Mouse (Mus musculus) kidney, postnatal 14 days (tissue): ENCODE data around the gene Gm20388.
A peak's percentile ranks its signal among the peaks of the same experiment; 100 is the strongest.

Experiments used
- DNase-seq: peaks from one replicate; pipeline ENCODE4 v3.0.0; 2022; ENCODE audit warnings: mixed read lengths

Gm20388 gene

DNA sequence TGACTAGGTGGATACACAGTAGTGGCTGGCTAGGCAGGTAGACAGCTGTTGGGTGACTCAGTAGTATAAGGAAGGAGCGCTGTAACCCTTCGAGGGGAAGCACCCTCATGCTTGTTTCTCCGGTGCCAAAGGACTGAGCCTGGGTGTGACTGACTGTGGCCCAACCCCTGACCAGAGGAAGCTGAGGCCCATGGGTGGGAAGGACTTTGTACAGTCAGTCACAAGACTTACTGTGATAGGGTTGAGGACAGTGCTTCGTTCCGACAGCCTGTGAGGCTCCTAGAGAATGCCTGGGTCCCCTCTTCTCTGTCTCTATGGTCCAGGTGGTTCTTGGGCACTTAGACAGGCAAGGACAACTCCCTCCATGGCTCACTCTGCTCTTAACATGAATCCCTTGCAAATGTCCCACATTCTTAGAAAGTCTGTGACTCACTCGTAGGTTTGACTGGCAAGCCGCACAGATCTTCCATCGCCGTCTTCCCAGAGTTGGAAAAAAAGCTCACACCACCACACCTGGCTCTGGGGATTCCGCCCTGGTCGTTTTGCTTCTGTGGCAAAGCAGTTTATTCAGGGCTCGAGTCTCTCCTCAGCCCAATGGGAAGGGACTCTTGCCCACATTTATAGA, 495.5 kb downstream of the Gm20388 start:
- no peak for DNase-seq

DNA sequence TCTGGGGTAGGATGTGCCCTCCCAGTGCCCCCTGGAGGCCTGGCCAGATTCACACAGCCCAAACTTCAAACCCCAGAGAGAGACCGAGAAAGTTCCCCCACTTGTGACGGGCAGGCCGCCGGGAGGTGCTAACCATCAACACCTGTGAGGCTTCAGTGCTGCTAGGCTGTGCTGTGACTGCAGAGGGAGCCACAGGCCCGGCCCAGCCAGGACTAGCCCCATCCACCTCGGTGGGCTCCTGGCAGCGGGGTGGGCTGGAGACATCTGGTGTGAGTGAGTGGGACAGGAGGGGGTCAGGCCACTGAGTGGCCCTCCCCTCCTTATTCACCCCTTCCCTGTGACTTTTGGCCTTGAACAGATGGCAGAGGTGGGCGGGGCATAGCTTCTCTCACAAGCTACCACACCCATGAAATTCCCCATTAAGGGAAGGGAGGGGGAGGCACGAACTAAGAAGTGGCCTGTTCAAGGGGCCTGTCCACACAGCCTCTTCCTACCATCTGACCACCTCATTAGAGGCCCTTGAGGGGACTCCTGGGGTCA, 497.1 kb downstream of the Gm20388 start:
- DNase-seq, result peak; percentile 51

DNA sequence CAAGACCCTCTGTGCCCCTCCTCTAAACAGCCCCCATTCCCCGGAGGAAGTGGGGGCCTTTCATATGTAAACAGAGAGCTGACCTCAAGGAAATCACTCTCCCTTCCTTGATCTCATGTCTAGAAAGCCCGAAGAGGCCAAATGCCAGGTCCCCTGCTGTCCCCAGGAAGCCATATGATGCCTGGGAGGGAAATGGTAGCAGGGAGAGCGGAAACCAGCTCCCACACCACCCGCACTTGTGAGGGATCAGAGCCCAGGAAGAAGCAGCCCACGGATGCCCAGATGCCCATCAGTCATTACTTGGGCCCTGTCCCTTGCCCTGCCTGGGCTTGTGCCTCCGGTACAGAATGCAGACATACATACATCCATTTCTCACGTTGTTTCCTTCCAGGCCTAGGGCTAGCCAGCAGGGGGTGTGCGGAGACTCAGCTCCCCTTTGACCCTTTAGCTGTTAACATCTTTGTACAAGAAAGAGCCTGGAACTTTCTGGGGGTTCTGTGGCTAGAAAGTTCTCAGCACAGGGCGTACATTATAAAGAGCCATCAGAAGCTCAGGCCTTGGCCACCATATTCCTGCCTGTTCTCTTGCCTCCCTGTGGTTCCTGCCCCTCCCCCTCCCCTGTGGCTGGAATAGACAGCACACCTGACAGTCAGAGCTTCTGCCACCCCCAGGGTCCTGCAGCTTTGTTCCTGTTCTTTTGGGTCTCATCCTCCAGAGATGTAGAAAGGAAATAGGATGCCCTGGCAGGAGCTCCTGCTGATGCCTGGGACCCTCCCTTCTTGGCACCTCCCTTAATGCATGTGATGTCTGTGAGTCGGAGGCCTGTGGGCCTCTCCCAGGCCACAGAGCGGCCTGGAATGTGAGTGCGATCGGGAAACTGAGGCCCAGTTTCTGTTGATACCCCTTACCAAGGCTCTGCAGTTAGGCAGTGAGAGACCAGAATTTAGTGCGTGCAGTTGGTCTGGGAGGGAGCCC, 497.9 kb downstream of the Gm20388 start:
- no peak for DNase-seq

DNA sequence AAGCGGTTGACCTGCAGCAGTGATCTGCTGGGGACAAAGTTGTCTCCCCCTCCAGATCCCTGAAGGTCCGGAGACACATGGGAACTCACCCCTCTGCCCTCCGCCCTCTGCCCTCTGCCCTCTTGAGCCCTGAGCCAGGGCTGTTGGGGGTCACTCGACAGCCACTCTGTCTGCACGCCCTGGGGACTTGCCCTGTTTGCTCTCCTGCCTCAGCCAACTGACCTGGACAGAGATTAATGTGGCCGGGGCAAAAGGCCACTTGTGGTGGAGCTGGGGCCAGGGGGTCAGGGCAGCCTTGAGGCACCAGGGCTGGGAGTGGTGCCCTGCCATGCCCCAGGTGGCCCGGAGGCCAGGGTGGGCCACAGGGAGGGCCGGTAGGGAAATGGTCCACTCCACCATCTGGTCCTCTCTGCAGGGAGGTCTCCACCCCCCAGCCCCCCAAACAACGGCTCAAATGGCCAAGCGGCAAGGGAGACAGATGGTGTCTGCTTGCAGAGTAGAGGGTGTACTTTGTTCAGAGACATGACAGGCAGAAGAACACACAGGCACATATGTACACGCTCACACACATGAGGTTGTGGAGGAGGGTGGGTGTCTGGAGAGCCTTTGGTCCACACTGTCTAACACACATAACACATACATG, 498.9 kb downstream of the Gm20388 start:
- DNase-seq, result no peak

DNA sequence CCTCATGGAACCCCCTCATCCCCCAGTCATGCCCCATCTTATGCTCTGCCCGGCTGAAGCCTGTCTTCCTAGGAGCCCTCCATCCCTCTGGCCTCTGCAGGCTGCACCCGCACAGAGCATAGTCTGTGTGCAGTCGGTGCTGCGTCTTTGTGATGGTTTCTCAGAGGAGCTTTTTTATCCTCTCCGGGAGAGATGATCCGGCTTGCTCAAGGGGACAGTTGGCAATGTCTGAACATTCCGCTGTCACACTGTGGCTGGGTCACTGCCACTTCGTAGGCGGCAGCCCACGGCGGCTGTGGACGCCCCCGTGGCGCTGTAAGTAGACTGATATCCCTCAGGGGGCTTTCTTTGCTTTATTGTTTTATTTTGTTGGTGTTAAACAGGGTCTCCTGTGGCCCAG, 500.4 kb downstream of the Gm20388 start:
- DNase-seq, result no peak

DNA sequence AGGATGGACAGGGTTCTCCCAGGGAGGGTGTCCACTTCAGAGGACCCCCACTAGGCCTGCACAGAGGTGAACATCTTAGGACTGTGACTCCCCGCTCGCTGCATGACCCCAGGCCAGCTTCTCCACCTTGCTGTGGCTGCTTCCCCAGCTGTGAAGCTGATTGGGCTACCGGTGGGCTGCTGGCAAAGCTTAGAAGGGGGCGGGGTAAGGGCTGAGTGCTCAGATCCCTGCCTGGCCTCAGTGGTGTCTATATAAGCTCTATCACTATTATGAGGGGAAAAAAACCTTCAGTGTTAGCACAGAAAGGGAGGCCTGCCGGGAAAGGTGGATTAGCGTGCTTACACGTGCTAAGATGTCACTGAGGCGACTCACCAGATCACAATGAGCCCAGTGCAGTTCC, 501.2 kb downstream of the Gm20388 start:
- DNase-seq, result no peak

DNA sequence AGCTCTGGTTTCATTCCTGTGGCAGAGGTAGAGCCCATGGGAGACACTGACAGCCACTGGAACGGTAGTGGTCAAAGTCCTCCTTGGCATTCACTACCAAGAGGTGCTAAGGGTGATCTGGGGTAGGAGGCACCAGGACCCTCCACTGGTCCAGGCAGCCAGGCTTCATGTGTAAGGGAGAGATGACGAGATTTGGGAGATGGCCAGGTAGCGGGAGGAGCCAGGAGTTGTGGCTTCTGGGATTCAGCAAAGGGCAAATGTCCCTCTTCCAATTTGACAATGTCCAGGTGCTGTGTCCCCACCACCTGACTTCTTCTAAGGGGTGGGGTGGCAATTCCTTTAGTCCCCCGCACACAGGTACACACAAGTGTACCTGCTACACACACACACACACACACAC, 501.7 kb downstream of the Gm20388 start:
- no peak for DNase-seq

DNA sequence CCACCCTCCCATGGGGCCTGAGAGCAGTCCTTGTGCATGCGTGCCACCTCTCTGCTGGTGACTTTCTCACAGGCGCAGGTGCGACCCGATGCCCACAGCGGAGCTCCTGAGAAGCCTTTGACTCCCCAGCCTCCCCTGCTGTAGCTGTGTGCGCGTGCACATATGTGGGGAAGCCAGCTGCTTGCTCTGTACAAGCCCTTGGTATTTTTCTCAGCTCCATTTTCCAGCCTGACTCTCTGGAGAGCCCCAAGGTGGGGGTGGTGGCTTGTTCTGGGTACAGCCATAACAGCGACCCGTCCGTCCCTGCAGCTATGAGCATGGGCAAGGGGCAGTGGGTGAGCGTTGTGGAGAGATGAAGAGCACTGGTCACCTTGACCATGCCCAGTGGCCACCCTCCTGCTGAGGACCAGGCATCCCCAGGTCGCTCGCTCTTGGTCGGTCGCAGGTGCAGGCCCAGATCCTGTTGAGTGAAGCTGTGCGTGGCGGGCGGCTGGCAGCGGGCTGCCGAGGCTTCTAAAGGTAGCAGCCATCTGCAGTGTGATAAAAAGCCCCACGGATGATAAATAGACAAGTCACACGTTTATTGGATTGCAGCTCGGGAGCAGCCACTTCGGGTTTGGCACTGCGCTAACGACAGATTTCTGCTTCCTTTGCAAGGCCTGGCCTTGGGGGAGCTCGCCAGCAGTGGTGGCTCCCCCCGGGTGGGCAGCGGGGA, 502.4 kb downstream of the Gm20388 start:
- no peak for DNase-seq

DNA sequence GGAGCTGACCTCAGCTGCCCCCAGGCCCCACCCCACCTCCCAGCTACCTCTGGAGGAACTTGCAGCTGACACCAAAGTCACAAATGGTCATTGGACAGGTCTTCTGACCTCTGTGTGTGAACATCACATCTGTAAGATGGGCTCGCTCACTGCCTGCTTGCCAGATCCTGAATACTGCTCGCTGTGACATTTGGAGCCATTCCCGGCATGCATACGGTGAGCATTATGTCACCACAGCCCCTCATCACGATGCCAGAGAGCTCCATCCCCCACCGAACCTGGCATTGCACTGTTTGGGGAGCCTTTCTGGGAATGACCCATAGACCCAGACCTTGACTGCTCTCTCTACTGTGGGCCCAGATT, 503.0 kb downstream of the Gm20388 start:
- DNase-seq, result no peak

DNA sequence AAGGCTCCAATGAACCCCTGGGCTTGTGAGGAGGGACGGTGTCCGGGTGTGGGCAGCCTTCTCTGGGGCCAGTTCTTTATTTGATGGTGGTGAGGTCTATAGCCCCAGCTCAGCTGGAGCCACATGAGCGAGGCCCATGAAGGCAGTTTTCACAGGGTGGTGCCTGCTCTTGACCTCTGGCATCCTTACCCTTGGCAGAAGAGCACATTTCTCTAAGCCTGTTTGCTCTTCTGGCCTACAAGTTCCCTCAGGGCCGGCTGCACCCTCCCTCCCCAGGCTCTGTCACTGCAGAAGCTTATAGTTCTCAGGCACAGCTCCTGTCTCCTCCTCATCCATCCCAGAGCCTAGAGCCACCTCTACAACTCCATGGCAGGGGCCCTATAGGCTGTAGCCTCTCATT, 503.6 kb downstream of the Gm20388 start:
- DNase-seq, result no peak

DNA sequence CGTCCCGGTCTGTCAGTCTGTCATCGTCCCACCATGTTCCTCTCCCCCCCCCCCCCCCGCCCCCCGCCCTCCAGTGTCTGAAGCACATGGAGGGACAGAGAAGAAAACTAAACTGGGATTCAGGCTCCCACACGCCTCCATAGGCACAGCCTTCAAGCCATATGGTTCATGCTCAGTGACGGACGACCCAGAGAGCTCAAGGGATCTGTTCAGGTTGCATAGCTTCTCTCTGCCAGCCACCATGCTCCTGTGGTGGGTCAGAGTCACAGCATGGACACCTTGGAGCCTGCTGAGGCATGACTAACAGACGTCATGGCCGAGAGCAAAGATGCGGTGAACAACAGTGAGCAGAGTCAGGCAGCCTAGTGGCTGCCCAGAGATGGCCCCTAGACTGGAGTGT, 504.8 kb downstream of the Gm20388 start:
- no peak for DNase-seq

DNA sequence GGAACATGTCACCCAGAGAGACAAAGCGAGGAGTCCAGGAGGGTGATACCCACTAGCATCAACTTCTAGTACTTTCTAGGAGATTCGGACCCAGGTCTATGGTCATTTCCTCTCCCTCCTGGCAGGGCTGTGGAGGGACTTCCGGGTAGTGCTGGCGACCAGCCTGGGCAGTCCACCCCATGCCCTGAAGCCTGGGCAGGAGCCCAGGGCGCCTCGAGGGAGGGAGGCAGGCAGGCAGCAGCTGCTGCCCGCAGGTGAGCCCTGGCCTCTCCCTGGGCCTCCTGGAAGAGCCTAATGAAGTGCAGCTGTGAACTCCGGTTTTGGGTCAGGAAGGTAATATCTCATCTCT, 505.5 kb downstream of the Gm20388 start:
- peak; percentile 49 for DNase-seq

DNA sequence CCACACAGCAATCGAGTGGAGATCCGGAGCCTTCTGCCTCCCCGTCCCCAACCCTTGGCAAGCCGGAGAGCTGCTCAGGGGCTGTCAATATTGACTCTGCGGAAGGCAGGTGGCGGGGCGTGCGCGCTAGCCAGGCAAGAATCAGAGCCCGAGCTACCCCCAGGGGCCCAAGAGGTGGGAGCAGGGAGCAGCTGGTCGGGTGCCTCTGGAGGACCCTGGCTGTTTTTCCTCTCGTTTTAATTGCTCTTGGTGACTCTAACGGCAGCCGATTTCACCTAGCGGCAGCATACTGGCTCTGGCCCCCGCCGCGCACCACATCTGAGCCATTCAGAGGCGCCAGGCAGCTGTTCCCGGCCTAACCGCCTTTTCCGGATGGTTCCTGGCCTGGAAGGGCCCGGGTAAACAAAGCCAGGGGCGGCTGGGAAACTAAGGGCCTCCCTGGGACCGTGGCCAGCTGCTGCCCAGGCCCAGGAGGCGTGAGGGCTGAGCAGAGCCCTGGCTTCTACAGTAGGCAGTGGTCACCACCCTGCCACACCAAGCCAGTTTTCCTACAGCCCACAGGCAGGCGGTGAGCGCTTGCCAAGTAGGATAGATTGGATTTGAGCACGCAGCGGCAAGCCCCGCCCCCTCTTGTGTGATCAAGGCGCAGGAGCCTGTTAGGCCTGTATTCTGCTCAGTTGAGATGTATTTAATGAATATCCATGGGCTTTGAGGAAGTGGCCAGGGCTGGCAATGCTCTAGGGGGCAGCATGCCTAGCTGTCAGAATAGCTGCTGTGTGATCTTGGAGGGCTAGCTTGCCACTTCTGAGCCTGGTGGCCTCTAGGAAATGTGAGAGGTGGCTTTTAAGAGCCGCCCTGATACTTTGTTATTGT, 506.1 kb downstream of the Gm20388 start:
- DNase-seq, result peak; percentile 93

DNA sequence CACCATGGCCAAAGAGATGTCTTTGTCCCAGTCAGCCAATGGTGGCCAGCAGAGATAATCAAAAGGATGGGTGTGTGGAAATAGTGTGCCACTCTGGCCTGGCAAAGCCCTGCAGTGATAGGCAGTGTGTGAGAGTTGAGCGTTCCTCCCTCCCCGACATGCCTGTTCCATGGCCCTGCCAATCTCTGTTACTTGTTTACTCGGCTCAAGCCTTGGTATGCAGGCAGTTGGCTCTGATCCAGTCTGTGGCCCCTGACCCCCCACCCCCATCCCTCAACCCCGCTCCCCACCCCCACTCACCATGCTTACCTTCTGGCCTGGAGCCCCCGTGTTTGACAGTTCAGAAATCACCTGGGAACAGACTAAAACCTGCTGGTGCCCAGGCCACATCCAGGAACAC, 507.5 kb downstream of the Gm20388 start:
- DNase-seq, result peak; percentile 53

DNA sequence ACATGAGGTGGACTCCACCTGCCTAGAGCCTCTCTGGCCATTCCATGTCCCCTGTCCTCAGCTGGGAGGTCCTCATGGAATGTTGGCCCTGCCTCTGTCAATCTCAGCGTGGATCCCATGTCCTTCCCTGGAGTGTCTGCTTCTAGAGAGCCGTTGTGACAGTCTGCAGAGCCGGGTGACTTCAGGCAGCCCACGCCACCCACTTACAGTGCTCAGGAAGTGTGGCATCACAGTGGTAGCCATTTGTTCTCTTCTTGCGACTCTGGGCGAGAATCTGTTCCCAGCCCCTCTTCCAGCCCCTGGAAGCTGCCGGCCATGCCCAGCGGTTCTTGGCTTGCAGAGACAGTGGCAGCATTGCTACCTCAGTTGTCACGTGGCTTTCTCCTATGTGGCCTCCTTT, 509.0 kb downstream of the Gm20388 start:
- no peak for DNase-seq

DNA sequence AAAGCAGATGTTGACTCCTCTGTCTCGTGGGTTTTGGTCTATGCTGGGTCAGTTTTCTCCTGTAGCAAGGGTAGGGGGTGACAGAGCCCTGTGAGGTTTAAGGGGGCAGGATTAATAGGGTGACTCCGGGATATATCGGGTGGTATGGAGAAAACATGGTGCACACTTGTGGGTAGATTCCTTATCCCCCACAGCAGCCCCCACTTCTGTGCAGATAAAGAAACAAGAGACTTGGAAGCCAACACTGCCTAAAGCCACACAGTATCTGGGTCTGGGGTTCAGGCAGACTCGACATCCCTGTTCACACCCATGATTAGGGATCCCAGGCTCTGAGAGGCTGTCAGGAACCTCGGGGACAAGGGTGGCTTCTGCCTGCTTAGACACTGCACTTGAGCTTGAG, 509.6 kb downstream of the Gm20388 start:
- no peak for DNase-seq

DNA sequence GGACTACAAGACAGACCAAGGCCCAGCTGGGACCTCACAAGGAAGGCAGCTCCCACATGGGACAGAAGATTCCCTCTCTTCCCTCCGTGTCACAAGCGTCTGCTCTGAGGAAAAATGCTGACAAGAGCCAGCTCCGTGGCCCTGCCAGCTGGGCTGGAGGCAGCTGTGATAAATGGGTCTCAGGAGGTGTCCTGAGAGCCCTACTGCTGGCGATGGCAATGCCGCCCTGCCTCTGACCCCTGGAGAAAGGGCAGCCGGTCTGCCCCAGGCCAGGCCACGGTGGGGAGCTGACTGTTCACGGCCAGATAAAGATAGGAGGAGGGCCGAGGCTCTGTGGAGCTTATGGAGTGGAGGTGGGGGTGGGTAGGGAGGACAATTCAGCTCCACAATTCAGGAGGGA, 511.0 kb downstream of the Gm20388 start:
- peak; percentile 43 for DNase-seq

DNA sequence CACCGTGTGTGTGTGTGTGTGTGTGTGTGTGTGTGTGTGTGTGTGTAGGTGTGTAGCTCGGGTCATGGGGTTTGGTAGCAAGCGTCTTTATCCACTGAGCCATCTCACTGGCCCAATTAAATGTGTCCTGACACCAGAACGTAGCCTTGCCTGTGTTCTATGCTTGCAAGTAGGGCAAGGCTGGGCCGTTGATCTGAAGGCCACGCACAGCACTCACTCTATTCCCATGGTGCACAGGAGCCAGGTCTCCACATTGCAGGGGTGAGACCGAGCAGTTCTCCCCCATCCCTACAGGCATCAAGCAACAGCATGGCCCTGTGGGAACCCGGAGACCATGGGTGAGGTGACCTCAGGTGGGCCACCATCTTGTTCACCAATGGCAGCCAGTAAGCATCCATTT, 511.6 kb downstream of the Gm20388 start:
- no peak for DNase-seq

DNA sequence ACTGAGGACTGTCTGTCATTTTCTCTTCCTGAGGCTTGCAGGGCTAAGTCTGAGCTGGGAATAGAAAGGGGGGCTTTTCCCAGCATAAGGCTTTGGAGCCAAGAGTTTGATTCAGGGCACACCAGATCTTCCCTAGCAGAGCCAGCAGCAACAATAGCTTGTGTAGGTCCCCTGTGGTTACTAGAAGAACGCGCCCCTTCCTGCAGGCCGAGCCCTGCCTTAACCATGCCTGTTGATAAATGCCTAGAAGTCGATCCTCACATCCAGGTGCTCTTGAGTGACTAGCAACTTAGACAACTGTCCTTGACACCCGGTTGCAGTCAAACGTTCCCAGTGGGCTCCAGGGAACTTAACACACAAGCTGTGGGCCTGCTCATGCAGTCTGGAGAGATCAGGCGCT, 512.9 kb downstream of the Gm20388 start:
- no peak for DNase-seq

DNA sequence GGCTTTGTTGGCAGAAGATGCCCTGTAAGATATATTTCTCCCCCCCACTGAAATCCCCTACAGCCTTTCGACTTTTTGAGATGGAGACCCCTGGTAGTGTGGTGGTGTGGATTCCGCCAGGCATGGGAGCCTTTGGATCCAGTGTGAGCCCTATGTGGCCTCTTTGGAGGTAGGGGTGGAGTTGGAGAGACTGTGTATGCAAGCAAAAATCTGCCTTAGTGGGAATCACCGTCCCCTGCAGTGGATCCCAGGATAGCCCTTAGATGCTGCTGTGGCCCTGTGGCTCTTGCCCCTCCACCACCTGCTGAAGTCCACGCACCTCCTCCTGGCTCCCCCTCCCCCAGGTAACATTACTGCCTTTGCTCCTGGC, 514.2 kb downstream of the Gm20388 start:
- DNase-seq, result no peak

DNA sequence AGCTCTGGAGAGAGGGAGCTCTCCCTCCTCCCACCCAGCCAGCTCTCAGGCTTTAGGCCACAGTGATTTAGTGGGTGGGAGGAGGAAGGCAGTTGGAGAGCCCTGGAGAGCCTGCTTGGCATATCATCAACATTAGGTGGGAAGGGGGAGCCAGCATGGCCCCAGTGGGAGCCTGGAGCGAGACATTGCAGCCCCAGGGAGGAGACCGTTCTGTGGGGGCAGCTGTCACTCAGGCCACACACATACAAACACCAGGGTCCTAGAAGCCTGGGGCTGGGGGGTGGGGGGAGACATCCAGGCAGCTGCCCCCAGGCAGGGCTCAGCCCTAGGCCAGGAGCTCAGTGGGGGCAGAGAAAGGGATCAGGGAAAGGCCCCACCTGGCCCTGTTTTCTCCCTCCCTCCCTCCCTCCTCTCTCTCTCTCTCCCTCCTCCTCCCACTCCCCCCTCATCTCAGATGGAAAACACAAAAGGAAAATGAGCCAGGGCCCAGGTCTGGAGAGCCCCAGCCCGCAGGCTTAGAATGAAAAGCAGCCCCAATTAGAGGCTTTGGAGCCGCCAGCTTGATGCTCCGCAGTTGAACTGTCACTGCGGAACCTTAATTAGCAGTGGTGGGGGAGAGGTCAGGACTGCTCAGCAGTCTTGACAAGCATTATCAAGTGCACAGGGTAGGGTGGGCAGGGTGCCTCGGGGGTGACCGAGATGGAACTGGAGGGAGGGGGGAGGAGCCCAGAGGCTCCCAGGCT, 514.7 kb downstream of the Gm20388 start:
- DNase-seq, result peak; percentile 38
